Mouse (Mus musculus) small intestine, adult 2 months (tissue): ENCODE results near the gene Mblac2.

Experiments used
- CTCF ChIP-seq: fragments of 200-500 bp; IDR thresholded peaks from 2 replicates; pipeline ENCODE4 v1.5.1; 2012; ENCODE audit warnings: low read depth, mild to moderate bottlenecking, control low read depth, inconsistent platforms, low read length, moderate library complexity, mixed read lengths; ENCODE audit not compliant: insufficient replicate concordance, insufficient read length; ENCODE audit errors: extremely low read depth
- POLR2A ChIP-seq: fragments of 200-500 bp; IDR thresholded peaks from 2 replicates; pipeline ENCODE4 v1.6.1; 2012; ENCODE audit warnings: low read depth, mild to moderate bottlenecking, control low read depth, inconsistent platforms, low read length, moderate library complexity

GRCm38 (mm10) chr13:81675333-81675732 is 35.8 kb upstream of the Mblac2 start:
- TF ChIP-seq POLR2A (no peak), CTCF (no peak)
